Mouse (Mus musculus): ENCODE measurements around the gene Pbx1.

- no peak for TF ChIP-seq HCFC1 (IDR thresholded peaks at IDR 0.05; ENCODE audit: borderline replicate concordance, insufficient read depth, low read length)
- TF ChIP-seq CHD2 (IDR thresholded peaks at IDR 0.05; ENCODE audit: low read depth, low read length), result no peak
These were observed 201.2 kb downstream of the Pbx1 start for GRCm38 (mm10) chr1:168230858-168231257.

All from ES-E14 (cell line).